Mouse (Mus musculus) MEL (cell line): Measurements from ENCODE around the gene Schip1. TPM values are rescaled to one million over a fixed set of nuclear protein-coding genes. Genes with fewer than 3 reads are reported as not detected.

Experiments
- DNase-seq: peaks from one replicate; pipeline ENCODE4 v3.0.0; 2011; ENCODE audit warnings: low read depth, low spot score
- H3K27ac ChIP-seq: 2 replicates; pipeline ENCODE4 v1.5.1; 2012; ENCODE audit warnings: low read depth, mild to moderate bottlenecking, control low read depth, low read length, moderate library complexity; ENCODE audit not compliant: control insufficient read depth
- H3K27me3 ChIP-seq, 2 experiments: fragments of 150-350 bp in 1 of 2; sonication (generic) in 1 of 2; 2 replicates each; pipeline ENCODE4 v1.6.1; 2012; ENCODE audit warnings: low read length in 2 of 2, mild to moderate bottlenecking in 2 of 2, improper control_type of control experiment in 1 of 2, moderate library complexity in 1 of 2; ENCODE audit not compliant: insufficient read depth in 2 of 2, control insufficient read depth in 1 of 2
- H3K36me3 ChIP-seq, 2 experiments: 2 replicates each; pipeline ENCODE4 v1.6.1; 2012 to 2014; ENCODE audit warnings: low read length in 2 of 2, improper control_type of control experiment in 1 of 2, inconsistent platforms in 1 of 2, mild to moderate bottlenecking in 1 of 2; ENCODE audit not compliant: insufficient read depth in 2 of 2, control insufficient read depth in 1 of 2
- H3K4me1 ChIP-seq, 2 experiments: fragments of 150-350 bp in 1 of 2; sonication (generic) in 1 of 2; 2 replicates each; pipeline ENCODE4 v1.6.1; 2012; ENCODE audit warnings: low read length in 2 of 2, improper control_type of control experiment in 1 of 2, mild to moderate bottlenecking in 1 of 2; ENCODE audit not compliant: insufficient read depth in 2 of 2, control insufficient read depth in 1 of 2
- H3K4me3 ChIP-seq, 2 experiments: fragments of 150-350 bp in 1 of 2; sonication (generic) in 1 of 2; 2 replicates each; pipeline ENCODE4 v1.5.1; 2012; ENCODE audit warnings: low read depth in 2 of 2, low read length in 2 of 2, mild to moderate bottlenecking in 2 of 2, moderate library complexity in 2 of 2, control low read depth in 1 of 2, improper control_type of control experiment in 1 of 2; ENCODE audit not compliant: control insufficient read depth in 1 of 2, insufficient read depth in 1 of 2
- H3K79me2 ChIP-seq: 2 replicates; pipeline ENCODE4 v1.6.1; 2012; ENCODE audit warnings: mild to moderate bottlenecking, low read length, moderate library complexity; ENCODE audit not compliant: control insufficient read depth, poor library complexity, insufficient read depth
- H3K9ac ChIP-seq: 2 replicates; pipeline ENCODE4 v1.6.1; 2012; ENCODE audit warnings: low read depth, mild to moderate bottlenecking, control low read depth, low read length, moderate library complexity; ENCODE audit not compliant: control insufficient read depth, poor library complexity, severe bottlenecking
- H3K9me3 ChIP-seq: fragments of 150-350 bp; sonication (generic); replicated peaks from 2 replicates; pipeline ENCODE4 v1.6.1; 2012; ENCODE audit warnings: mild to moderate bottlenecking, low read length, improper control_type of control experiment, moderate library complexity; ENCODE audit not compliant: insufficient read depth
- BHLHE40 ChIP-seq: IDR thresholded peaks from 2 replicates; pipeline ENCODE4 v1.6.1; 2012; ENCODE audit warnings: low read depth, mild to moderate bottlenecking, inconsistent platforms, low read length, improper control_type of control experiment, borderline replicate concordance
- CHD1 ChIP-seq: IDR thresholded peaks from 2 replicates; pipeline ENCODE4 v1.6.1; 2012; ENCODE audit warnings: low read depth, mild to moderate bottlenecking, inconsistent platforms, low read length, improper control_type of control experiment
- CHD2 ChIP-seq: IDR thresholded peaks from 2 replicates; pipeline ENCODE4 v1.6.1; 2011; ENCODE audit warnings: low read length, improper control_type of control experiment
- EP300 ChIP-seq, 2 experiments: IDR thresholded peaks; 2 replicates each; pipeline ENCODE4 v1.6.1; 2011; ENCODE audit warnings: improper control_type of control experiment in 2 of 2, low read length in 2 of 2, low read depth in 1 of 2, mild to moderate bottlenecking in 1 of 2
- ETS1 ChIP-seq: IDR thresholded peaks from 2 replicates; pipeline ENCODE4 v1.6.1; 2012; ENCODE audit warnings: low read depth, mild to moderate bottlenecking, inconsistent platforms, low read length, improper control_type of control experiment, moderate library complexity
- GABPA ChIP-seq: IDR thresholded peaks from 2 replicates; pipeline ENCODE4 v1.6.1; 2012; ENCODE audit warnings: low read depth, mild to moderate bottlenecking, inconsistent platforms, low read length, improper control_type of control experiment, moderate library complexity
- GATA1 ChIP-seq: IDR thresholded peaks from 2 replicates; pipeline ENCODE4 v1.6.1; 2011; ENCODE audit warnings: low read depth, low read length, improper control_type of control experiment
- KAT2A ChIP-seq: conservative IDR thresholded peaks from 2 replicates; pipeline ENCODE4 v1.6.1; 2012; ENCODE audit warnings: low read depth, low read length, improper control_type of control experiment, inconsistent platforms
- MAFK ChIP-seq: IDR thresholded peaks from 2 replicates; pipeline ENCODE4 v1.6.1; 2011; ENCODE audit warnings: low read depth, mild to moderate bottlenecking, low read length, improper control_type of control experiment, borderline replicate concordance
- MAX ChIP-seq: IDR thresholded peaks from 2 replicates; pipeline ENCODE4 v1.6.1; 2011; ENCODE audit warnings: low read length, improper control_type of control experiment
- NRF1 ChIP-seq: IDR thresholded peaks from 2 replicates; pipeline ENCODE4 v1.6.1; 2014; ENCODE audit warnings: low read depth, mild to moderate bottlenecking, inconsistent platforms, low read length, improper control_type of control experiment, moderate library complexity; ENCODE audit not compliant: poor library complexity, insufficient read depth, severe bottlenecking
- POLR2A ChIP-seq, 2 experiments: IDR thresholded peaks; 2 replicates each; pipeline ENCODE4 v1.6.1; 2011 to 2012; ENCODE audit warnings: low read length in 2 of 2, mild to moderate bottlenecking in 2 of 2, control low read depth in 1 of 2, improper control_type of control experiment in 1 of 2, low read depth in 1 of 2, moderate library complexity in 1 of 2; ENCODE audit not compliant: control insufficient read depth in 1 of 2, insufficient read depth in 1 of 2, poor library complexity in 1 of 2
- POLR2AphosphoS5 ChIP-seq: IDR thresholded peaks from 2 replicates; pipeline ENCODE4 v1.6.1; 2012; ENCODE audit warnings: low read depth, borderline replicate concordance, mild to moderate bottlenecking, inconsistent platforms, low read length, moderate library complexity, mixed read lengths
- RAD21 ChIP-seq: IDR thresholded peaks from 2 replicates; pipeline ENCODE4 v1.6.1; 2011; ENCODE audit warnings: mild to moderate bottlenecking, low read depth, low read length, improper control_type of control experiment
- RCOR1 ChIP-seq: IDR thresholded peaks from 2 replicates; pipeline ENCODE4 v1.6.1; 2012; ENCODE audit warnings: low read depth, mild to moderate bottlenecking, inconsistent platforms, low read length, improper control_type of control experiment
- SIN3A ChIP-seq: IDR thresholded peaks from 2 replicates; pipeline ENCODE4 v1.6.1; 2012; ENCODE audit warnings: low read length, improper control_type of control experiment, inconsistent platforms
- TAL1 ChIP-seq: IDR thresholded peaks from 2 replicates; pipeline ENCODE4 v1.6.1; 2012; ENCODE audit warnings: mild to moderate bottlenecking, inconsistent platforms, low read length, moderate library complexity, mixed read lengths
- TCF12 ChIP-seq: IDR thresholded peaks from 2 replicates; pipeline ENCODE4 v1.6.1; 2014; ENCODE audit warnings: low read depth, mild to moderate bottlenecking, inconsistent platforms, low read length, improper control_type of control experiment, moderate library complexity
- USF1 ChIP-seq: IDR thresholded peaks from 2 replicates; pipeline ENCODE4 v1.6.1; 2014; ENCODE audit warnings: low read depth, mild to moderate bottlenecking, inconsistent platforms, low read length, improper control_type of control experiment, moderate library complexity
- ZC3H11A ChIP-seq: IDR thresholded peaks from 2 replicates; pipeline ENCODE4 v1.6.1; 2012; ENCODE audit warnings: low read depth, mild to moderate bottlenecking, inconsistent platforms, low read length, improper control_type of control experiment
- ZKSCAN1 ChIP-seq: IDR thresholded peaks from 2 replicates; pipeline ENCODE4 v1.6.1; 2012; ENCODE audit warnings: low read depth, mild to moderate bottlenecking, inconsistent platforms, low read length, improper control_type of control experiment, moderate library complexity
- polyA plus RNA-seq, 2 experiments: library from polyadenylated mRNA; stranded (reverse) in 1 of 2; unstranded in 1 of 2; fragments of >175 nt in 1 of 2; fragments of >200 nt in 1 of 2; gene quantifications; 2 replicates each; pipeline versions ENCODE4 v1.2.1 to v1.2.4; 2012; ENCODE audit warnings: low replicate concordance in 2 of 2, low read depth in 1 of 2; ENCODE audit not compliant: insufficient read length in 2 of 2, insufficient read depth in 1 of 2, missing spikeins in 1 of 2
- total RNA-seq: library from RNA; depleted of rRNA; stranded (reverse); fragments of 300-350 nt; gene quantifications from 2 replicates; pipeline ENCODE4 v1.2.3, GENCODE M21; 2012

Schip1 gene
- total and polyA plus RNA-seq, 3 experiments, result 10.1 to 12.4 TPM; not detected in 1

GRCm38 (mm10) chr3:68499532-68500152 is 435.0 kb downstream of the Schip1 start (continued):
- TF ChIP-seq CHD2 (no peak), GABPA (no peak), CHD1 (no peak), MAX (peak; percentile 51; the same call in 1 of the 2 replicates), TCF12 (peak; percentile 97), POLR2A (IDR thresholded peaks at IDR 0.05; ENCODE audit: control insufficient read depth in 1 of 2, insufficient read depth in 1 of 2, low read depth in 1 of 2, low read length in 2 of 2, poor library complexity in 1 of 2) (0 out of 4 replicates have a peak, but pooled peaks of 1 of the 2 experiments have one; percentile 17)

- Histone ChIP-seq H3K9me3 (no peaks in the 10 kb centered on the region), H3K79me2 (peaks cover 1% of the 10 kb centered on the region; the same call in 1 of the 2 replicates), H3K4me1 (peaks cover 28 to 43% of the 10 kb centered on the region in 2 experiments)
These were observed 440.2 kb downstream of the Schip1 start for GRCm38 (mm10) chr3:68504838-68505237.

GRCm38 (mm10) chr3:68506769-68507318 is 442.2 kb downstream of the Schip1 start:
- Histone ChIP-seq H3K9me3 (no peaks in the 10 kb centered on the region), H3K4me1 (peaks cover 26 to 40% of the 10 kb centered on the region in 2 experiments)

More at GRCm38 (mm10) chr3:68504838-68505237, 440.2 kb downstream of the Schip1 start:
- H3K9ac ChIP-seq, result no peak overlapping the region
- no peak overlapping the region for H3K4me3 ChIP-seq
- no peak for DNase-seq
- no peak overlapping the region for H3K27ac ChIP-seq
- H3K27me3 ChIP-seq, result no peaks in the 10 kb centered on the region
- H3K36me3 ChIP-seq, result peaks cover 0 to 45% of the 10 kb centered on the region in 2 experiments; a peak in 3 of 4 replicates
- TF ChIP-seq GATA1 (peak; percentile 48), TAL1 (no peak), RCOR1 (peak; percentile 66), ZC3H11A (no peak)

More at GRCm38 (mm10) chr3:68506769-68507318, 442.2 kb downstream of the Schip1 start:
- Histone ChIP-seq H3K79me2 (0 out of 2 replicates have a peak, but pooled peaks cover 1% of the 10 kb centered on the region), H3K36me3 (peaks cover 0 to 43% of the 10 kb centered on the region in 2 experiments; a peak in 3 of 4 replicates), H3K9ac (no peak overlapping the region), H3K27me3 (no peaks in the 10 kb centered on the region), H3K4me3 (no peak overlapping the region), H3K27ac (no peak overlapping the region; the same call in 1 of the 2 replicates)
- TF ChIP-seq POLR2AphosphoS5 (no peak), MAX (no peak), BHLHE40 (peak; percentile 91), NRF1 (no peak), RAD21 (no peak), EP300 (IDR thresholded peaks at IDR 0.05; ENCODE audit: low read depth in 1 of 2, low read length in 2 of 2) (peak in 1 of 2 experiments; percentile 30; a peak in 1 of 4 replicates), MAFK (no peak), ZKSCAN1 (no peak), KAT2A (no peak), SIN3A (no peak), USF1 (no peak), ETS1 (peak; percentile 49; the same call in 1 of the 2 replicates)
- peak; percentile 18 for DNase-seq
